Mouse (Mus musculus): ENCODE data around the gene Arl5c.

Arl5c gene

DNA sequence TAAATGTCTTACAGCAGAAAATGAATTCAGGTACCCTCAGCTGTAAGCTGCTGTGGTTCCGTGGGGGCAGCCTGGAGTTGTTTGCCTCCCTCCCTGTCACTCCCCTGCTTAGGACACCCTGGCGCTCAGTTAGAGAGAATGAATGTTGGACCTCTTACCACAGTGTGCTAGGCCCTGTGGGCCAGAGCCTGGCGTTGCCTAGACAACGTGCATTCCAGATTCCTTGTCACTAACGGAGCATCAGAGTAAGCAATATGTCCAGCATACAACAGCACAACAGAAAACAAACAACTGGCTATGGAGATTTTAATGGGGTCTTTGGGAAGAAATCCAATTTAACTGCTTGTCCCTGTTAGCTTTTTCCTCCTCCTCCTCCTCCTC is 36.7 kb downstream of the Arl5c start:
- WGBS = 43% methylated on average over 5 of the region's 5 CpGs

DNA sequence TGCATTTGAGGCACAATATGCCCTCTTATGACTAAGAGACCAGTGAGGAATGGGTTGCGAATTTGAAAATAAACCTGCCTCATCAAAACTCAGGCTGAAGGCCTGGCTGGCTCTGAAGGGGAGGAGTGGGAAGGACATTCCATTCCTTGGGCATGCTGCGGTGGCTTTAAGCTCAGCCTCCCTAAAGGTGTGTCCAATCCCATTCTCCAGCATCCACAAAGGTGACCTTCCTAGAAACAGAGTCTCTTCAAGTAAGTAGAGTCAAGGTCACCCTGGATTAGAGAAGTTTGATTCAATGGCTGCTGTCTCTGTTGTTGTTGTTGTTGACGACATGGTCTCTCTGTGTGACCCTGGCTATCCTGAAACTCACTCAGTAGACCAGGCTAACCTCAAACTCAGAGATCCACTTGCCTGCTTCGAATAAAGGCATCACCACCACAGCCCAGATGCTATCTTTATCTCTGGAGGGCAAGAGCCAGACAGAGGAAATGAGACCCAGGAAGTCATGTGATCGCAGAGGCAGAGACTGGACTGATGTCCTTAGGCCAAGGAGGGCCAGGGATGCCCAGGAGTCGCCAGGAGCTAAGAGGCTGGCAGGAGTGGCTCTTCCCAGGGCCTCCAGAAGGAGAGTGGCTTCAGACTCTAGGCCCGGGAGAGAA is 37.2 kb downstream of the Arl5c start:
- 71% methylated on average over 7 of the region's 7 CpGs for WGBS

GRCm38 (mm10) chr11:97956905-97957560 is 38.9 kb downstream of the Arl5c start:
- WGBS = 70% methylated on average over 6 of the region's 6 CpGs

DNA sequence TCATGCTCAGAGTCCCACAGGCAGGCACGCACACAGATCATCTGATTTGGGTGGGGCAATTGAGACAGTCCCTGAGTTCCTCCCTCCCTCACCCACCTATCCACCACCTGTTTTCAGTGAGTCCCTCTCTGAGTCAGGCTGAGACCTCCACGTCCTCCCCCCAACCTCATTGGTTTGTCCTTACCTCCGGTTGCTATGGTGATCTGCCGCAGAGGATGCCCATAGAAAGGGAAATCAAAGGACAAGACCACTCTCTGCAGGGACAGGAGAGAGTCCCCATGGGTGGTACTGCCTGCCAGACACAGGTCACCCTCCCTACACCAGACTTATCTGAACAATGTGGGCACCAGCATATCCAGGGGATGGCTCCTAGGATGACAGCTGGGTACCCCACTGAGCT is 40.1 kb downstream of the Arl5c start:
- WGBS = 73% methylated on average over 4 of the region's 4 CpGs

- WGBS = 83% methylated on average over 9 of the region's 9 CpGs
Observed at GRCm38 (mm10) chr11:97955146-97955902, 40.7 kb downstream of the Arl5c start.

DNA sequence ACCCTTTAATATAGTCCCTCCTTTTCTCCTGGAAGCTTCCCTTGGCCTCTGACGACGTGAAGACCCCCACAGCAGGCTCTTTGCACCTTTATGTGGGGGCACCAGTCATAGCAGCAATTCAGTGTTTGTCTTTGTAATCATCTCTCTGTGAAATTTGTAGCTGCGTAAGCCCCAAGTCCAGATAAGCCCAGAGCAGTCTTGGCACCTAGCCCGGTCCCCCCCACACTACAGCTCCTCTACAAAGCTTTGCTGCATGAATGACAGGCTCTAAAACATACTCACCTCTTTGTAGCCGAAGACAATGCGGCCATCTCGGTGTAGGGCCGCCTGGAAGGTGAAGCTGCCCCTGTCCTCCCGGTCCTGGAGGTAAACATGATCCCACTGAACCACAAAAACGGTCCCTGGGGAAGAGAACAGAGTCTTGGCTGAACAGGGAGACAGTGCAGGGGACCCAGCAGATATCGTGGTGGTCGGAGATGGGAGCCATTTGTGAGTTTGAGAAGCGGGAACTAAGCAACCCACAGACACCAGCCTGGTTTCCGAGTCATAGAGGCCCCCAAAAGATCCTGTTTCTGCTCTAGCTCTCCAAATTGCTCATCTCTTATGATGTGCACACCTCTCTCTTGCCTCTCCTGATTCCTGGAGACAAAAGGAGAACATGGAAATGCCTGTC is 41.4 kb downstream of the Arl5c start:
- 59% methylated on average over 14 of the region's 14 CpGs for WGBS

DNA sequence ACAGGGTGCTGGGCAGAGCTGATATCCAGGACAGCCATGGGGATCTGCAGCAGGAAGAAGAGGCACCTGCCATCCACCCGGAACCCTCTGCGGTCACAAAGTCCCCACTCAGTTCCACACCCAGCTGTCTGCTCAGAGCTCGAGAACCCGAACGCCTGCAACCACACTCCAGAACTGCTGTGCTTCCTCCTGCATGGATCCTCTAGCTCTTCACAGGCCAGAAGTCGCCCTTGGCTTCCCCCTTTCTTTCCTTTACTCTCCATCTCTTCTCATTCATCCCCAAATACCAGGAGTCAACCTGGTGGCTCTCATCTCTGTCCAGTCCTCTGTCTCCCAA is 42.1 kb downstream of the Arl5c start:
- WGBS = 98% methylated on average over 6 of the region's 6 CpGs

DNA sequence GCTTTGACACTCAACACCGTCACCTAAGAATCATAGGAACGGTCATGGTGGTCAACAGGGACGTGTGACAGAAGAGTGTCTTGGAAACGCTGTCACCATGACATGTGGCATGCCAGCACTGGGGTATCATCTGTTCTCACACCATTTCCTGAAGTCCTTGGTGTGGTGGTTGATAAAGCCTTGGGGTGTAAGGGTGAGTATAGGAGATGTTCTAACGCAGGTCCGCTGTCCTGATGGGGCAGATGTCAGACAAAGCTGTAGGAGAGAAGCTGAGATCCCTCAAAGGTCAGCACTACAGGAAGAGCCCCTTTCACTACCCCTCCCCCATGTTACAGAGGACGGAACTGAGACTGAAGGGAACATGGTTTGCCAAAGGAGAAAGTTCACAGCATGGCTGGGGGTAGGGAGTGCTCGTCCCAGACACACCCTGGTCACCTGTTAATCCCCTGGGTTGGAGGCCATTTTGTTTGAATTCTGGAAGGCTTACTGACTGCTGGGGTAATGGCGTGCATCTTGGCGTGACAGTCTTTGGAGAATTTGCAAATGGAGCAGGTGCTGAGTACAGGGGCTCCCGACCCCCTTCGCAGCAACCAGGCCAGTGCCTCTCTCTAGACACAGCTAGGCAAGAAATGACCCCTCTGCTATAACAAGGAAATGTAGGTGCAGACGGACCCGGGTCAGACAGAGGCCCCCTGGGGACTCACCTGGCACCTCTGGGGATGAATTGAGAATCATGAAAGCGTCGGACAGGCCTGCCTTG is 42.6 kb downstream of the Arl5c start:
- WGBS = 90% methylated on average over 16 of the region's 16 CpGs

DNA sequence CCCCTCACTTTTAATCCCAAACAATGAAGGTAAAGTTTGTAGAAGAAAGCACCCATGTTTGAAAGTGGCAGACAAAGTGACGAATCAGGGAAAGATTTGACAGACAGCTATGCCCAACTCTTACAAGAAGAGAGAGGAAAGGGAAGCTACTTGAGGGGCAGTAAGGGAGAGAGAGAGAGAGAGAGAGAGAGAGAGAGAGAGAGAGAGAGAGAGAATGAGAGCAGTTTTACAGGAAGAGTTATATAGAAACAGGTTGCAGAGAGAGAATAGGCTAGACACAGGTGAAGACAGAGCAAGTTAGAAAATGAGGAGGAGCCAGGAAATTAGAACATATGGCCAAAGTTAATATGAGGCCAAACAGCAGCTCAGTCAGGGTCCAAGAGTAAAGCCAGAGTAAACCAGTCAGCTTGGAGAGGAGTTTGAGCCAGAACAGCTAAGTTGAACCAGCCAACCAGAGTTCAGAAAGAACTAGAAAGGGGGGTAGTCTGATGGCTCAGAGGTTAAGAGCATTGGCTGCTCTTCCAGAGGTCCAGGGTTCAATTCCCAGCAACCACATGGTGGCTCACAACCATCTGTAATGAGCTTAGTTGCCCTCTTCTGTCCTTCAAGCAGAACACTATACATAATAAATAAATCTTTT is 43.5 kb downstream of the Arl5c start:
- WGBS = 90% methylated on average over 1 of the region's 1 CpGs

GRCm38 (mm10) chr11:97949703-97950475 is 46.1 kb downstream of the Arl5c start:
- WGBS = 49% methylated on average over 20 of the region's 20 CpGs

GRCm38 (mm10) chr11:97947426-97947825 is 48.6 kb downstream of the Arl5c start:
- 32% methylated on average over 7 of the region's 7 CpGs for WGBS

DNA sequence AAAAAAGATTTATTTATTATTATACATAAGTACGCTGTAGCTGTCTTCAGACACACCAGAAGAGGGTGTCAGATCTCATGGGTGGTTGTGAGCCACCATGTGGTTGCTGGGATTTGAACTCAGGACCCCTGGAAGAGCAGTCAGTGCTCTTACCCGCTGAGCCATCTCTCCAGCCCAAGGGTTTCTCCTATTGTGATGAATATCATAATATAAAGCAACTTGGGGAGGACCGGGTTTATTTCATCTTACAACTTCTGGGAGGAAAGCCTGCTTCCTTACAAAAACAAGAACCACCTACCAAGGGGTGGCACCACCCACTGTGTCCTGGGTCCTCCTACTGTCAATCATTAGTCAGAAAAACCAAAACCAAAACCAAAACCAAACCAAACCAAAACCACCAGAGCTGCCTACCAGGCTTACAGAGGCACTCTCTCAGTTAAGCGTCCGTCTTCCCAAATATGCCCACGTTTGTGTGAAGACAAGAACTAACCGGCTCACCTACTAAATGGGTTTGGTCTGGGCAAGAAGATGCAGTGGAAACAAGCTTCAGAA is 50.2 kb downstream of the Arl5c start:
- 90% methylated on average over 7 of the region's 7 CpGs for WGBS

- WGBS = 53% methylated on average over 10 of the region's 10 CpGs
Observed at GRCm38 (mm10) chr11:97945031-97945430, 51.0 kb downstream of the Arl5c start.

DNA sequence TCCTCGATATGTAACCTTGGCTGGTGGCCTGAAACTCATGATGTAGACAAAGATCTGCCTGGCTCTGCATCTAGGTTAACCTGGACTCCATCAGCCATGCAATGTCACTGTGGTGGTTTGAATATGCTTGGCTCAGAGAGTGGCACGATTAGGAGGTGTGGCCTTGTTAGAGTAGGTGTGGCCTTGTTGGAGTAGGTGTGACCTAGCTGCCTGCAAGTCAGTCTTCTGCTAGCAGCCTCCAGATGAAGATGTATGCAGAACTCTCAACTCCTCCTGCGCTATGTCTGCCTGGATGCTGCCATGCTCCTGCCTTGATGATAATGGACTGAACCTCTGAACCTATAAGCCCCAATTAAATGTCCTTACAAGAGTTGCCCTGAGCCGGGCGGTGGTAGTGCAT is 52.7 kb downstream of the Arl5c start:
- WGBS = 81% methylated on average over 5 of the region's 5 CpGs

- 87% methylated on average over 15 of the region's 15 CpGs for WGBS
Observed at GRCm38 (mm10) chr11:97942420-97943111, 53.4 kb downstream of the Arl5c start.
